Mouse (Mus musculus): ENCODE measurements at regions not wholly inside any gene's neighbourhood (a gene's known extent, or its start where the extent isn't known, plus 50 kb on each side); places are given as distances from the start of the nearest gene placed in this dataset.

DNA sequence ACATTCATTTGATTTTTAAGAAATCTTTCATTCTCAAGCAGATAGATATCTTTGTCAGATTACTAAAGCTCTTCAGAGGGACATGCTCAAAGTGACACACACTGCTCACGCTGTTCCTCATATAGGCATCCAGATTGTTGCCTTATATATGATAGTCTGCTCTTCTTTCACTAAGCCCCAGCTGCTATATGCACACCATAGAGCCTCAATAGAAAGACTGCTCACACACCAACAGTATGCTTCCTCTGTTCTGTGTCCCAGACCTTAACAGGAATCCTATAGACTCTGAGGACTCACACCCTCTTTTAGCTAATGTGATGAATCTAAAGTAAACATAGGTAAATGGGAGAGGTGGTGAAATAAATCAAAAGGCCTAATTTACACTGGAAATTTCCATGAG, 561.8 kb downstream of the Smarca1 start:
- DNase-seq = no peak

- DNase-seq = peak; percentile 21
Measured at GRCm38 (mm10) chrX:47328817-47329216, 564.0 kb downstream of the Smarca1 start.

- no peak for DNase-seq
Measured at GRCm38 (mm10) chrX:47315810-47316209, 577.0 kb downstream of the Smarca1 start.

- DNase-seq = no peak
Measured at GRCm38 (mm10) chrX:47307140-47307539, 585.6 kb downstream of the Smarca1 start.

- no peak for DNase-seq
Measured at GRCm38 (mm10) chrX:47303547-47303946, 589.2 kb downstream of the Smarca1 start.

DNA sequence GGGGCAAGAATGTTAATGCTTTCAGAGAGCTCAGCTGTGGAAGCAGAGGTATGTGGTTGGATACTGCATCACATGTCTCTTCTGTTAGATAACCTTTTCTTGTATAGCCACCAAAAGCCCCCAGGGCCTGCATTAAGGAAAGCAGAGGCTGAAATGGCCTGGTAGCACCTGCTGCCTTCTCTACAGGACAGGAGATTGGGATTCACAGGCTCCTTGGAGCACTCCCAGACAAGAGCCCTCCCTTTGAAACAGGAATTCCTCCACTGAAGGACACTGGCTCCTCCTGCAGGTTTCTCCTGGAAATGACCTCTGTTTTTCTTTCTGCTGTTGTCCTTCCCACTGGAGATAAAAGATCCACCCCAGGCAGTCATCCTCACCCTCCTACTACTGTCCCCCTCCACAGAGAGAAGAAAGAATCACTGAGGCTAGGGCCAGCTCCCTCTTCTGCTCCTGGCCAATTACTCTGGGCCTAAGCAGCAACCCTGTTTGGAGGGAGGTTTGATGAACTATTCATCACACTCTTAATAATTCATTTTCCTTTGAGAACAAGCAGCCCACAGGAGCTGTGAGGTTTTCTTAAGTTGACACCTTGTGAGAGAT, 600.1 kb downstream of the Smarca1 start:
- DNase-seq = peak; percentile 33

All from embryo, embryonic 11 days (tissue).